20 mouse cellular contexts compared by ENCODE assay signal in the genomic region with DNA sequence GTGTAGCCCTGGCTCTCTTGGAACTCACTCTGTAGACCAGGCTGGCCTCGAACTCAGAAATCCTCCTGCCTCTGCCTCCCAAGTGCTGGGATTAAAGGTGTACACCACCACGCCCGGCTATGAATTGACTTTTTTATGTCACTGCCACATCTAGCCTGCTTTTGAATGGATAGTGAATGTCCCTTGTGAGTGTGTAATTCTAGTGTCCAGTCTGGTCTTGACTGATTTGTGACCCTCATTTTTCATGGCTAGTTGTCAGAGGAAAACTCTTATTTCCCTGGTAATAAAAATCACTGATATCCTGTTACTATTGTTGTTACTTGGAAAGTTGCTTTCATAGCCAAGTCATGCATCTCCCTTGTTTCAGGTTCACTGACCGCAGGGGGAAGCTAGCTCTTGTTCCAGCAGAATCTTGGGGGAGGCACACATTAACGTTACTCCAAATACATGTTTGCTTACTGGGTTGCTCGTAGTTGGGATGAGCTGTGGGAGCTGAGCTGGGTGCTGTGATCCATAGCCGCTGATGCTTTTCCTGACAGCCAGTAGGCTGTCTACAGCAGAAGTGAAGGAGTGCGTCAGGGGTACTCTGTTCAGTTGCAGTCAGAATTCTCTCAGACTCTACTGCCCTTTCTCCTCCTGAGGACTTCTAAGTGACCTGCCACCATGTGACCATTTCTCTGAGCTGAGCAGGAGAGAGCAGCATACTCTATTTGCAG.
DNase-seq lines count a peak whose midpoint lies in the region; ATAC-seq and TF ChIP-seq lines count a peak whose summit lies in the region.
"Had no signal": no experiment of that assay in that cellular context is flagged by ENCODE, and none has a peak within 500 bp of the region (broad histone marks: within the 10 kb centered on the region; RNA-seq: fewer than 3 reads in every experiment).

No protein-coding gene starts in this region.

- in situ Hi-C loops in Patski (cut with MboI; ENCODE audit: low pct_unique_long_range_greater_than_20kb) = no loop called here

- peak; percentile 93 for ATAC-seq in kidney, embryonic 16.5 days (ENCODE audit: low FRiP score, low TSS enrichment)
- ATAC-seq in Patski = peak; percentile 18
- ATAC-seq in liver, postnatal 0 days = no peak
- ATAC-seq: activated CD4-positive, CD25-positive, alpha-beta regulatory T cell, adult 4 months; CD4-positive, CD25-positive, alpha-beta regulatory T cell, adult 4 months; forebrain, embryonic 14.5 days; forebrain, postnatal 0 days had no signal

- no peaks in the 10 kb centered on the region for H3K9me3 ChIP-seq in kidney, embryonic 16.5 days (ENCODE audit: low read length)
- no peaks in the 10 kb centered on the region for H3K9me3 ChIP-seq in liver, postnatal 0 days (ENCODE audit: low read length)
- no peaks in the 10 kb centered on the region for H3K9me3 ChIP-seq in limb, embryonic 10.5 days (replicated peaks)
- H3K9me3 ChIP-seq: hindbrain, embryonic 12.5 days; hindbrain, embryonic 15.5 days had no signal

- TF ChIP-seq POLR2A in bone marrow macrophage, adult 2 months (IDR thresholded peaks at IDR 0.05; ENCODE audit: borderline replicate concordance, low read depth, low read length) = no peak

- POLR2A ChIA-PET in Patski (lab: Charles Lee) = no interaction called here

- CTCF ChIA-PET in Patski (lab: Charles Lee) = interaction anchor here (0.9 to 1.1 kb wide), 3 partner anchors 16 to 79 kb away, joined by 3 to 4 read pairs (median 4); no protein-coding TSS in a partner anchor

- H3K36me3 ChIP-seq in kidney, embryonic 16.5 days (ENCODE audit: insufficient read depth, low read length) = peaks cover 50% of the 10 kb centered on the region
- H3K36me3 ChIP-seq in liver, postnatal 0 days (replicated peaks; ENCODE audit: insufficient read depth, low read length) = peaks cover 50% of the 10 kb centered on the region
- H3K36me3 ChIP-seq in limb, embryonic 10.5 days = peaks cover 100% of the 10 kb centered on the region

- no peak overlapping the region for H3K27ac ChIP-seq in kidney, embryonic 16.5 days (ENCODE audit: low read length)
- H3K27ac ChIP-seq in bone marrow macrophage, adult 2 months (ENCODE audit: insufficient read depth, low read depth, low read length) = peak overlapping the region; percentile 43
- H3K27ac ChIP-seq in liver, postnatal 0 days (ENCODE audit: low read depth) = no peak overlapping the region
- no peak overlapping the region for H3K27ac ChIP-seq in limb, embryonic 10.5 days
- H3K27ac ChIP-seq: gastrocnemius, adult 2 months; hindbrain, embryonic 12.5 days; hindbrain, embryonic 15.5 days had no signal

- no peak overlapping the region for H3K4me2 ChIP-seq in kidney, embryonic 16.5 days (replicated peaks; ENCODE audit: low read depth, low read length)
- no peak overlapping the region for H3K4me2 ChIP-seq in liver, postnatal 0 days (ENCODE audit: low read depth, low read length)
- H3K4me2 ChIP-seq: heart, embryonic 11.5 days; hindbrain, embryonic 12.5 days; hindbrain, embryonic 15.5 days had no signal

- 45% methylated on average over 8 of the region's 8 CpGs for WGBS in kidney, embryonic 16.5 days
- 89% methylated on average over 8 of the region's 8 CpGs for WGBS in liver, postnatal 0 days (ENCODE audit: insufficient replicate concordance)
- WGBS in limb, embryonic 10.5 days = 92% methylated on average over 8 of the region's 8 CpGs

- H3K27me3 ChIP-seq in kidney, embryonic 16.5 days (ENCODE audit: insufficient read depth, low read length) = no peaks in the 10 kb centered on the region
- H3K27me3 ChIP-seq in Patski = no peaks in the 10 kb centered on the region
- H3K27me3 ChIP-seq in liver, postnatal 0 days (ENCODE audit: insufficient read depth, low read length) = no peaks in the 10 kb centered on the region
- no peaks in the 10 kb centered on the region for H3K27me3 ChIP-seq in limb, embryonic 10.5 days (ENCODE audit: low read depth, poor library complexity, severe bottlenecking)
- H3K27me3 ChIP-seq: hindbrain, embryonic 12.5 days; hindbrain, embryonic 15.5 days had no signal

- no peak overlapping the region for H3K9ac ChIP-seq in kidney, embryonic 16.5 days (replicated peaks; ENCODE audit: low read length)
- no peak overlapping the region for H3K9ac ChIP-seq in liver, postnatal 0 days (replicated peaks)
- H3K9ac ChIP-seq: forebrain, postnatal 0 days; hindbrain, embryonic 12.5 days; hindbrain, embryonic 15.5 days had no signal

- H3K4me1 ChIP-seq in kidney, embryonic 16.5 days (ENCODE audit: insufficient read depth, low read length) = no peaks in the 10 kb centered on the region
- H3K4me1 ChIP-seq in bone marrow macrophage, adult 2 months (ENCODE audit: control insufficient read depth, insufficient read depth, low read length) = peaks cover 30% of the 10 kb centered on the region
- 0 out of 2 replicates have a peak, but pooled peaks cover 4% of the 10 kb centered on the region for H3K4me1 ChIP-seq in liver, postnatal 0 days (ENCODE audit: insufficient read depth)
- no peaks in the 10 kb centered on the region for H3K4me1 ChIP-seq in limb, embryonic 10.5 days
- H3K4me1 ChIP-seq: hindbrain, embryonic 12.5 days; hindbrain, embryonic 15.5 days had no signal

- no peak for TF ChIP-seq EP300 in liver, postnatal 0 days (IDR thresholded peaks at IDR 0.05; ENCODE audit: low read depth)

- H3K4me3 ChIP-seq in kidney, embryonic 16.5 days (ENCODE audit: low read length) = no peak overlapping the region
- no peak overlapping the region for H3K4me3 ChIP-seq in bone marrow macrophage, adult 2 months (ENCODE audit: insufficient read depth, low read length)
- H3K4me3 ChIP-seq in liver, postnatal 0 days (ENCODE audit: low read depth, low read length) = no peak overlapping the region
- H3K4me3 ChIP-seq in limb, embryonic 10.5 days = no peak overlapping the region
- H3K4me3 ChIP-seq: gastrocnemius, adult 2 months; hindbrain, embryonic 12.5 days; hindbrain, embryonic 15.5 days had no signal

- no peak for DNase-seq in kidney, adult 11 months
- peak; percentile 41 for DNase-seq in Patski (ENCODE audit: low read depth, low spot score)
- DNase-seq in liver, postnatal 0 days = no peak
- no peak for DNase-seq in limb, embryonic 10.5 days (ENCODE audit: low spot score)
- DNase-seq: adrenal gland, adult 8-10 months; adrenal gland, postnatal 25 days; cerebellum, adult 18-20 months; cerebellum, adult 9-10 months; cerebellum, postnatal 14 days; forebrain, postnatal 0 days; gastrocnemius, adult 2 months; gastrocnemius, postnatal 14 days had no signal

- no peak for TF ChIP-seq CTCF in Patski (IDR thresholded peaks at IDR 0.05)
- TF ChIP-seq CTCF in bone marrow macrophage, adult 2 months (IDR thresholded peaks at IDR 0.05; ENCODE audit: low read depth, low read length) = no peak
- TF ChIP-seq CTCF in liver, postnatal 0 days (IDR thresholded peaks at IDR 0.05; ENCODE audit: low read depth) = no peak
